Mouse (Mus musculus) c-Kit-positive CD71-negative TER-119-negative erythroid progenitor cells, embryonic 14.5 days (primary cell): Measurements from ENCODE around the gene Lrrc18.
A peak's percentile ranks its signal among the peaks of the same experiment; 100 is the strongest.

Experiments used
- DNase-seq: peaks from one replicate; pipeline ENCODE4 v3.0.0-alpha.2; 2013; ENCODE audit warnings: low read depth

Gene Lrrc18

DNA sequence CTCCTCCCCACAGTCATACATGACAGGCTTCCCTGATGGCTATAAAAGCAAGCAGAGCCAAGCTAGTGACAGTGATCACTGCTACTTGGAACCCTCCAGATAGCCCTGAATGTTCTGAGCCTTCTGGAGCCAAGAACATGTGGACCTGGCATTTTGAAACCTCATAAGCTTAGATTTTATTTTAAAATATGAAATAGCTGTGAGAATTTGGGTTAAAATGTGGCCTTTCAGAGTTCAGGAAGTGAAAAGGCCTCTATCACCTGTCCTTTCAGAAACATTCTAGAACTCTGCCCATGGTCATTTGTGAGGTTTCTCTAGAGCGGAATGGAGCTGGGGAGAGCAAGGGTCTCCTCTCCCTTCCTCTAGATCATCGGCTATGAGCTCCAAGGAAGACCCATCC lies at the start of gene Lrrc18:
Lrrc18 (plus strand) TSS at position 301 of the 400 bp plus-strand sequence.
- DNase-seq, result no peak

DNA sequence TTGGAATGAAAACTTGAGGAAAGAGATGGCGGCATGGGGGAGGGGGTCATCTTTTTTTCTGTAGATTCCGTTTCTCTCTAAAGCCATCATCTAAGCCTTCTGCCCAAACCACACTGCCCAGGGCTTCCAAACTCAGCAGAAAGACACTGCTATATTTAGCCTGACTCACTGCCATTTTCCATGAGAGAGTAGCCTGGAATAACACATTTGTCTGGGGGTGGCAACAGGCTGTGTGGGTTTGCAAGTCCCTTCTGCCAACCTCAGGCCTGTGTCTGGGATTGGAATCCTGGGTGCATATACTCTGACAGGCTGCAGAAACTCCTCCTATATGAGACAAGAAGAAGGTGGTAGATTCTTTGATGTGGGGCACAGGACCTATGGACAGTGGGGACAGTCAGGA lies 43.7 kb upstream of the Lrrc18 start:
- DNase-seq, result no peak

DNA sequence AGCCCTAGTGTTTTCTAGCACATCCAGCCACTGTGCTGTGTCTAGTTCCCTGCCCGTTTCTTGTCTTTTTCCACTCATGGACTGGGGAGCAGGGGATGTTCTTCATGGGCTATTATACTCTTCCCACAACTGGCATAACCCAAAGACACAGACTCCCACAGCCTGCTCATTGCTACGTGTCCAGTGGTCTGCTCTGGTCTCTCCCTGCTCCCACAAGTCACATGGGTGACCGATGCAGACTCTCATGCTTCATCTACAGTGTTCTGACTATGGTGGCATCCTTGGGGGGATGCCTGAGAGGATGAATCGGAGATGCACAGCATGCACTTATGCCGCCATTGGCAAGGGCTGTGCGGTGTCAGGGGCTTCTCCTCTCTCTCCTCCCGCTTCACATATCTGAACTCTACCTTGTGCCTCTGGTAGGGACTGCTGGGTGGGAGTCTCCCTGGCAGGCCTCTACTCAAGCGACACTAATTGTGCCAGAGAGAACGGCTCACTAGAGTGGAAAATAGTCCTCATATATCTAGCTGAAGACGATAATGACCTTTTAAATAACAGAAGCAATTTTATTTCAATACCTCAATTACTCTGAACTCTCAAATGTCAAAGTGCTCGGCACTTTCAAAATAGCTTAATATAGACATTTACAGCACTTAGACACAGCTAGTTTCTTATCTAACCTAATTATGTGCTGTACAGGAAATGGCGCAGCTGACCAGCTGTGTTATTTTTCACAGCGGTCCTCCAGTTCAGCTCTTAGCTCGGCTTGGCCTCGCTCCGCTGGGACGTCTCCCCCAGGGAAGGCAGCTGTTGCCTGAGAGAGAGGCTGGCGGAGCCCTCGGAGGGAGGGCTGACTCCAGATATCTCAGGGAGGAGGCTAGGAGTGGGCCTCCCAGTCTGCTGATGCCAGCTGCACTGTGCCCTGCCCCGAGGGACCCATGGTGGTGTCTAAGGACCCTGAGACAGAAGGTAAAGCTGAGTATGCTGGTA lies 40.6 kb upstream of the Lrrc18 start:
- no peak for DNase-seq

DNA sequence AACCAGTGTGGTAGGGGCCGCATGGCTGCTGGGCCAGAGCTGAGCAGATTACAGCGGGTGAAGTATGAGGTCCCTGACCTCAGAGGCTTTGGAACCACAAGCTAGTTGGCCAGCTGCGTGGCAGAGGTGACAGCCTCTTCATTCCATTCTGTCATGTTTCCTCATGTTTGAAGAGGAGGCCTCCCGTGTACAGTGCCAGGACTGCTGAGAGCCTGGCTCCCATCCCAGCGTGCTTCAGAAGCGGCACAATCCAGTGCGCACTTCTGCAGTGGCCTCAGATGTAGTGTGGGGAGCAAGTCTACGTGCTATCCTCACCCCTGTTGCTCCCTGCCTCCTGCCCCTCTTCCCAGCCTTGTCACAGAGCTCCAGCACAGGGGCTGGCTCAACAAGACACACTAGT lies 34.7 kb upstream of the Lrrc18 start:
- no peak for DNase-seq

DNA sequence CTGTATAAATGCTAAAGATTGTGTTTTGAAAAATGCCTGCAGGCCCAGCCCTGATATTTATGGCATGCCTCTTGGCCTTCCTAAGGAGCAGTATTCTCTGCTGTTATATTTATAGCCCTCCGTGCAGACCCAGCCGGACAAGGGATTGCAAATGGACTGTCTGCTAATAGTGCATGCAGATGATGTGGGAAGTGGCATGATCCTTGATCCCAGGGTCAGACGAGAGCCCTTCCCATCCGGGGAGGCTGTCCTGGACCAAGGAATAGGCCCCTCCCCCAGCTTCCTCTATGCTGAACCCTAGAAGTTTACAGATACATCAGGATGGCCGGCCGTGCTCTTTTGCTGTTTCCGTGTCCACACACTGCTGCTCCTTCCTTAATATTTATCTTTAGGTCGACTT lies 32.5 kb upstream of the Lrrc18 start:
- no peak for DNase-seq

DNA sequence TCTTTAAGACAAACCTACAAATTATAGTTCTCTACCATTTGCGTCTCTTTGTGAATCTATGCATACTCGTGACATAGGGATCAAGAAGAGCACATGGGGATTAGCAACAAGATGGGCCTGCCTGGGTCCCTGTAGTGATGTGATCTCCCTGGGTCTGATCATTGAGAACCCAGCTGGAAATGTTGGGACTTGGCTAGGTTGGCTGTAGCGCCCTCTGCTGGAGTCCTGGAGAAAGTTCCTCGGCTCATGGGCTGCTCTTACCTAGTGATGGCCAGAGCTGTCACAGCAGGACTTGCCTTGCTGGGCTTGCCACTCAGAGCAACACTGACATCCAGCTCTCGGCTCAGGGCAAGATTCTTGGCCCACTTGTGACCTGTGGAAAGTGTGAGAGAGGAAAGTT lies 30.7 kb upstream of the Lrrc18 start:
- DNase-seq, result peak; percentile 40

GRCm38 (mm10) chr14:32964742-32965141 lies 26.4 kb upstream of the Lrrc18 start:
- no peak for DNase-seq

- DNase-seq, result no peak
These were observed 20.5 kb upstream of the Lrrc18 start for GRCm38 (mm10) chr14:32970700-32971099.

DNA sequence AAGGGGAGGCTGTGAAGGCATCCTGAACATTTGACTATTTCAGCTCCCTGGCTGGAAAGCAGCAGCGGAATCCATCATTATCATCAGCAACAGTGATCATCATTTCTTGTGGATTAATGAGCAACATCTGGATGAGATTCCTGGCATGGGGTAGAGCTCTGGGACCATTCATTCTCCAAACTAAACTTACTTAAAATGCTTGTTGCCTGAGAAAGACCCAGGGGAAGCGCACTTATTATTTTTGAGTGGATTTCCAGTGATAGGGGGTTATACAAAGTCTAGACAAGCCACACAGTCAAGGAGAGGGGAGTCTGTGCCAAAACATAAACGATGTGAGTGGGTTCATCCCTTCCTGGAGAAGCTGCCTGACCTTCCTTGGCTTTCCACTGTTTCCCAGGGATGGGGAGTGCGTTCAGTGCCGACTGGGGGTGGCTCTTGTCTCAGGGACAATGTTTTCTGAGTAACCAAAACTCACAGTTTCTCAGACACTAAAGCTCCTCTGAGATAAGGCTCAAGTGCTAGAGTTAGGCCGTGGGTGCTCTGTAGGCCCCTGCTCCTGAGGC lies 6.9 kb upstream of the Lrrc18 start:
- no peak for DNase-seq

DNA sequence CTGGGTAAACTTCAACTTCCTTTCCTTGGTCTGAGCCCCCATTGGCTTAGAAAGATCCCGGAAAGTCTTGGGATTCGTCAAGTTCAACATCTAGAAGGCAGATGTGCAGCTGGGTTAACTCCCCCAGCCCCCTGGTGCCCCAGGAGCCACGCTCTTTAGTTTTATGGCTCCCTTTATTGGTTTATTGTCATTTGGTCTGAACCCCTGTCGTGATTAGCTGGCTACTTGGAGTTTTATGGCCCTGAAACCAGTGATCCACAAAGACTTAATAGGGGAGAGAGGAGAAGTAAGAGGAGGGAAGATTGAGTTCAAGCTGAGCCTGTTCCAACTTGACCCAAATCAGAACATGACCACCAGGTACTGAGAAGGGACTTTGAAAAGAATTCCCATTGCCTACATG lies 4.5 kb upstream of the Lrrc18 start:
- no peak for DNase-seq

- DNase-seq, result no peak
These were observed 3.9 kb downstream of the Lrrc18 start for GRCm38 (mm10) chr14:32994954-32995636.

DNA sequence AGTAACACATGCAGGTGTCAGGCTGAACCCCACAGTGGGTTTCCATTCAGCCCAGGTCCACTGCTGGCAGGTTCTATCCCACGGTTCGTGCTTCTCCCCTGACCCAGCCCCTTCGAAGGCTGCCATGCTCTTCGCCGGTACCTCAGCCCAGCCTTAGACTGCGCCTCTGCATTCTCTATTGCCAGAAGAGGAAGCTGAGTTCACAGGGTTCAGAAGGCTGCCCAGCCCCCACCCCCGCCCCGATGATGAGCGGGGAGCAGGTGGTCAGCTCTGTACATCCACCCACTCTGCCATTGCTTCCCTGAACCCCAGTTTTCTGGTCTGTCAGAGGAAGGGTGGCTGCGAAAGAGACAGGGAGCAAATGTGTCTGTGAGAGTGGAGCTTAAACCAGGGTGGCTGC lies 8.3 kb downstream of the Lrrc18 start:
- no peak for DNase-seq

GRCm38 (mm10) chr14:33000112-33000979 lies 9.2 kb downstream of the Lrrc18 start:
- DNase-seq, result no peak

GRCm38 (mm10) chr14:33005114-33005513 lies 13.9 kb downstream of the Lrrc18 start:
- no peak for DNase-seq

GRCm38 (mm10) chr14:33007638-33008037 lies 16.5 kb downstream of the Lrrc18 start:
- DNase-seq, result no peak

- no peak for DNase-seq
These were observed 27.9 kb downstream of the Lrrc18 start for GRCm38 (mm10) chr14:33019050-33019449.

DNA sequence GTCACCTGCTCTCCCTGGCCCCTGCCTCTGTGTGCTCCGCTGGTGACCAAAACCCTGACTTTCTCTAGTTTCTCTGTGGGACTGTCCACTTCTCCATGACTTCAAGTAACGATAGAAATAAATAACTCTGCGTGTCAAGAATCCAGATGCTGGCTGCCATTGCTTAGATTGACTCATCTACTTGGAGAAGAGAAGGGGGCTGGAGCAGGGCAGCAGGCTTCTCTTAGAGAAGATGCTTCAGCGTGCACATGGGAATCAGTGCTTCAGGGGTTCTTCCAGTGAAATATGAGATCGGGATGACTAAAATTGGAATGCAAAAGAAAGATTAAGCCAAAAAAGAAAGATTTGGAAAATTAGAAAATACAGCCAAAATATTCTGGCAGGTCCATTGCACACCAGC lies 28.4 kb downstream of the Lrrc18 start:
- no peak for DNase-seq

DNA sequence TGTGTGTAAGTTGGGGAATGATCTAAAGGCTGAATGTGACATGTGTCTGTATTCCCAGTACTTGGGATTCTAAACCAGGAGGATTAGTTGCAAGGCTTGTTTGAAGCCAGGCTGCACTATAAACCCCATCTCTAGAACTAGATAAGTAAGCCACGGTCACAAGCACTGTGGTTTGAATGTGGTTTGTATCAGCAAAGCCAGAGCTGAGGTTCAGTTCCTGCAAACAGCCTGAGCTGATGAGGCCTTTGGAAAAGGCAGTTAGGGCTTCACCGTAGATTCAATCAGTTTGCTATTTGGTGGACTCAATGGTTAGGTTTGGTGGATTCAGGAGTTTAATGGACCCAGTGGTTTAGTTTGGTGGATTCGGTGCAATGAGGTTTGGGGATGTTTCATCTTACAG lies 39.7 kb downstream of the Lrrc18 start:
- DNase-seq, result no peak

DNA sequence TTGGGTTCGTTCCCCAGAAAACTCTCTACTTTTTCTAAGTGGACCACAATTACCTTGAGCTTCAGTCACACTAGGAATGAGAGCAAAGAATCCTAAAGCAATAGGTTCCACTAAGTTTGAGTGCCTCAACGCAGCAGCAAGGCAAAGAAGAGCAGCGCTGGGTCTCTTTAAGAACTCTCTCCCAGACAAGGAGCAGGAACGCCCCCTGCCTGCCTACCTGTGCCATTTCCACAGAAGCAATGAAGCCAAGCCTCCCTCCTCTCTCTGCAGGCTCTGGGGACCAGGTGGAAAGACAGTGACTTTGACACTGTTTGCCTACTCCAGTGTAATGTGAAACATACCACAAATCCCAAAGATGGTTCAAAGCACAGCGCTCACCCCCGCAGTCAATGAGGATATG lies 42.2 kb downstream of the Lrrc18 start:
- no peak for DNase-seq

DNA sequence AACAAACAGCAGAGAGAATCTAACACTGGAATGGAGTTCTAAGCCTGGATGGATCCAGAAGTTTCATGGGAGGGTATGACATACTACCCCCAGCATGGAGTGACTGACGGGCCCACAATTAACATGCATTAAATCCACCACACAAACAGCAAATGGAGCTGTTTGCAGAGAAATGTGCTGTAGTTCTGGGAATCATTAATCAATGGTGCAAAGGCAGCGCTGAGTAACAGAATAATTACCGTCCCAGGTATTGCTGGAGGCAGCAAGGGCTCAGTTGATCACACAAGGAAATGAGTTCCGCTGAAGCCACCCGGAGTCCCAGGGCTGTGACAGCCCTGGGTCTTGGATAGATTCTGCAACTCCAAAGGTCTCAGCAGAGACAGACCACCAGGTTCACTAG lies 44.2 kb downstream of the Lrrc18 start:
- no peak for DNase-seq

- no peak for DNase-seq
These were observed 45.6 kb downstream of the Lrrc18 start for GRCm38 (mm10) chr14:33036811-33037210.

- no peak for DNase-seq
These were observed 54.0 kb downstream of the Lrrc18 start for GRCm38 (mm10) chr14:33045217-33045616.
